Mouse (Mus musculus) brain, adult 2 months (tissue): Measurements from ENCODE around the gene Spem1.
A peak's percentile ranks its signal among the peaks of the same experiment; 100 is the strongest.

Experiments used
- DNase-seq: peaks from one replicate; pipeline ENCODE4 v3.0.0; 2011; ENCODE audit warnings: low read depth, low spot score

Gene Spem1

GRCm38 (mm10) chr11:69836703-69837576, 15.0 kb upstream of the Spem1 start:
- DNase-seq, result peak; percentile 51

DNA sequence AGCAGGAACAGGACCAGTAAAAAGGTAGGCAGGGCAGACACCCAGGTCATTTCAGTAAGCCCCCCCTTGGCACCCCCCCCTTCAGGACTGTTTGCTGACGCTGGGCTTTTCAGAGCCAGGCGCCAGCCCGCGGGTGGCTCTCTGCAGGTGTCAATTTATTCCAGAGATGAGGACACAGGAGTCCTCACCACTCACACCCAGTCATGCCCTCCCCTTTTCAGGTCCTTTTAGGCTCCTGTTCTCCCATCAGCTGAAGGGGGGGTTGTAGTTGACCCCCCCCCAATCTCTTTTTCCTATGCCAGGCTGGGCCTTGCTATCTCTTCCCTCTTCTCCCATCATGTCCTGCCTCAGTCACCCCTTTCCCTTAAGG, 14.0 kb upstream of the Spem1 start:
- no peak for DNase-seq

DNA sequence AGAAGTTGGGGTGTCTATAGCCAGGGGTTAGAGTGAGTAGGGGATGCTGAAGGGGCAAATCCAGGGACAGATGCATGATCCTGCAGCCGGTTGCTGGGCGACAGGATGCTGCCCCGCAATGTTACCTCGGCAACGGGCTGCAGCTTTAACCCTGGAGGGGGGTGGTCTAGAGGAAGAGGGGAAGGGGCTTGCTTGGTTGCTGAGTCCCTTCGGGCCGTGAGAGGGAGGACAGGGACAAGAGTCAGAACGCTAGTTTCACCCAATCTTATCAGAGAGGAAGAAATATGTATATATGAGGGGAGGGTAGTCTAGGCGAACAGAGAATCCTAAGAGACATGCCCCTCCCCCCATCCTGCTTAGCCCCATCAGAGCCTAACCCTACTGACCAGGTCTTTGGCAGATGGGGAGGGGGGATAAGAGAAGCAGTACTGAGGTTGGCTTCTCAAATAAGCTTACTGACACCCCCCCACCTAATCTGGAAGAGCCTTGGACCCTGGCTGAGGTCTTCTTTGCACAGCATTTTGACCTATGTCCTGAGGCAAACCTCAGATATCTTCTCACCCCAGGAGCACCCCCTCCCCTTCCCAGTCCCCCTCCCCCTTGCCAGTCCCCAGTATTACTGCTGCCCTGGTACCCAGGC, 13.5 kb upstream of the Spem1 start:
- no peak for DNase-seq

DNA sequence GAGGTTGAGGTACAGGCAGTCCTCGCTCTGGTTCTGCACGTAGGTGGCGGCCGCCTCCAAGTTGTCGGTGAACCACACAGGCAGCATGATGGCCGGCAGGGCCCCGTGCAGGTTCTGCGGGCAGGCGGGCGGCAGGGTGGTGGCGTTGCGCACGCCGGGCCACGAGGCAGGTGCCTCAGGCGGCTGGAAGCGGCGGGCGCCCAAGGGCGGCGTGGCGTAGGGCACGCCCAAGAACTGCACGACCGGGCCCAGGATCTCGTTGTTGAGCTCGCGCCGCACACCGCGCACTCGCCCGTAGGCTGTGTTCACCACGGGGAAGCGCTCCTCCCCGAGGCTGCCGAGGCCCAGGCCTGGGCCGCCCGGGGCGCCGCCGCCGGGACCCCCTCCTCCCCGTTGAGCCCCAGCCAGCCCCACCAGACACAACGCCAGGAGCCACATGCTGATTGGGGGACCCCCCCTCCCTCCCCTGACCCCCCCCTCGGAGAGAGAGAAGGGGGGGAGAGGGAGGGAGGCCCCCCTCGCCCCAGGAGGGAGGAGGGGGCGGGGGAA, 12.1 kb upstream of the Spem1 start:
- DNase-seq, result peak; percentile 43

GRCm38 (mm10) chr11:69833554-69833953, 11.6 kb upstream of the Spem1 start:
- DNase-seq, result no peak

- DNase-seq, result no peak
Measured at GRCm38 (mm10) chr11:69828832-69829231, 6.9 kb upstream of the Spem1 start.

DNA sequence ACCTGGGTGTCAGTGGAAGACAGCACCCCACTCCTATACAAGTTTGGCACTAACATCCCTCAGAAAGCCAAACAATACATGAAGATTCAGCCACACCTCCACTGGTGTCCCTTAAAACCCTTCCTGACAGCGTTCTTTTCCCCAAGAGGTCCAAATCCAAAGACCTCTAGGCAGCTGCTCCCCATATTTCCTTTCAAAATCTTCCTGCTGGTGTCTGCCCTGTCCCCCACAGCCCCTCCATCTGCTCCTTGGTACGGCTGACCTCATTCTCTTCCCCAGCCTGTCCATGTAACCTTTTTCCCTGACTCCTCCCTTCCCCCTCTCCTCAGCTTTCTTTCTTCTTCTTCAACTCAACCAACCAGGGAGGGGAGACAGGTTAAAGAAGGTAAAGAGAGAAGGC, 1.5 kb upstream of the Spem1 start:
- no peak for DNase-seq

DNA sequence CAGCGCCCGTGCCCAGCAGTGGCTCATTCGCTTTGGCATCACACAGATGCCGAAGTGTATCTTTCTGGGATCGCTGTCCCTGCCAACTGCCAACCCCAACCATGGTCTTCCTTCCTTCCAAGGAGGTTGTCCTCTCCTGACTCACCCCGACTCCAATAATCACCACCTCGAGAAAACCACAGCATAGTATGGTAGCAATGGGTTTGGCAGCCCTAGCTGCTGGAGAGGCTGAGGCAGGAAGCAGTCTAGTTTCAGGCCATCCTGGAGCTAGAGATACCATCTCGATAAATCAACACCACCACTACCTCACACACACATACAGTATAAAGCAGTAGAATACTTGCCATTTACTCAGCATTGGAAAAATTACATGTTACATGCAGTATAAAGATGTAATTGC, 3.1 kb downstream of the Spem1 start:
- DNase-seq, result no peak

GRCm38 (mm10) chr11:69818365-69818764, 3.6 kb downstream of the Spem1 start, which contains the start of gene Spem2:
Spem2 (minus strand) TSS chr11:69818465.
- DNase-seq, result no peak

DNA sequence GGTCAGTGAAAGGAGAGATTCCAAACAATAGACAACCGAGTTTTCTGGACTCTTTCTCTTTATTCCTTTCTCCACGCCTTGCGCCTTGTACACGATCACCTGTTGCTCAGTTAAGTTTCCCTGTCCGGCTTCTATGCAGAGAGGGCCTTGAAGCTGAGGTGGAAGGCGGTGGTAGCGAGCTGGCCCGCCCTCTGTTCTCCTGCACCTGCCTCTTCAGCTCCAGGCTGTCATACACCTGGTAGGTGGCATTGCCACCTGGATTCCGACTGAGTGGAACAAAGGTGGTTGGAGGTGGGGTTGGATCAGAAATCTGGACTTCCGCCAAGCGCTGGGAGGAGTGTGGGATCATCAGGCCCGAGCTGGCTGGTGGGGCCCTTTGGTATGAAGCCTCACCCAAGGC, 5.5 kb downstream of the Spem1 start:
- DNase-seq, result no peak

GRCm38 (mm10) chr11:69815155-69815554, 6.8 kb downstream of the Spem1 start, which contains the start of gene Gm39566:
Gm39566 (minus strand) TSS chr11:69815298.
- DNase-seq, result no peak

GRCm38 (mm10) chr11:69810280-69810679, 11.7 kb downstream of the Spem1 start:
- DNase-seq, result no peak

DNA sequence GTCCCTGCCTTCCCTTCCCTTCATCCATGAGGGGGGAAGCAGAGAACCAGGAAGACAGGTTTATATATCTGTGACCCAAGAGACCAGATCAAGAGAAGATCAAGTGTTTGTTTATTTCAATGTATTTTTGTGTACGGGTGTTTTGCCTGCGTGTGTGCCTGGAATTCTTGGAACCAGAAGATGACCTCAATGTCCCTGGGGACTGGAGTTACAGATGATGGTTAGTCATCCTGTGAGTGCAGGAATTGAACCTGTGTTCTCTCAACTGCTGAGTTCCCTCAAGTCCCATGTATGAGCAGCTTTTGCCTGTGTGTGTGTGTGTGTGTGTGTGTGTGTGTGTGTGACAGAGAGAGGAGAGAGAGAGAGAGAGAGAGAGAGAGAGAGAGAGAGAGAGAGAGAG, 14.3 kb downstream of the Spem1 start:
- DNase-seq, result no peak

DNA sequence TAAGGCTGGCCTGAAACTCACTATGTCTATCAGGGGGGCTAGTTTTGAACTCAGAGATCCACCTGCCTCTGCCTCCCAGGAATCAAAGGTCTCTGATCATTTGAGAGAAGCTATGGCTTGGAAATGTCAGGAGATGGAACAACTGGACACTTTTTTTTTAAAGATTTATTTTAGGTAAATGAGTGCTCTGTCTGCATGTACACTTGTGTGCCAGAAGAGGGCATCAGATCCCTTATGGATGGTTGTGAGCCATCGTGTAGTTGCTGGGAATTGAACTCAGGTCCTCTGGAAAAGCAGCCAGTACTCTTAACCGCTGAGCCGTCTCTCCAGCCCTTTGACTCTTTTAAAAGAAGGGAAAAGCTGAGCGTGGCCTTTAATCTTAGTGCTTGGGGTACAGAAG, 15.6 kb downstream of the Spem1 start:
- DNase-seq, result no peak

GRCm38 (mm10) chr11:69804972-69805909, 16.7 kb downstream of the Spem1 start, which contains the start of gene Tmem102:
Tmem102 (minus strand) TSS chr11:69805624.
- no peak for DNase-seq

DNA sequence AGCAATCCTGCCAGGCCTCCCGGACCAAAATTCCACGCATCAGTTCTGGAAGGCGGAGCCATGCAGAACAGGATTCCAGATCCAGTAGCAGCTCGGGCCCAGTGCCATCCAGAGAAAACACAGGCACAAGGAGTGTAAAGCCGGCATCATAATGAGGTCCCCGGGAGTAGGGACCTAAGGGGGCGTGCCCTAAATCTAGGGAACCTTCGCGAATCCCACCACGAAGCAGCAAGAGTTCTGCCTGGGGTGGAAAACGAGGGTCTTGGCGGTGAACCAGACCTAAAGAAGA, 17.4 kb downstream of the Spem1 start:
- DNase-seq, result no peak

- peak; percentile 87 for DNase-seq
Measured at GRCm38 (mm10) chr11:69803786-69804651, 18.0 kb downstream of the Spem1 start.

- DNase-seq, result no peak
Measured at GRCm38 (mm10) chr11:69803328-69803727, 18.7 kb downstream of the Spem1 start.

DNA sequence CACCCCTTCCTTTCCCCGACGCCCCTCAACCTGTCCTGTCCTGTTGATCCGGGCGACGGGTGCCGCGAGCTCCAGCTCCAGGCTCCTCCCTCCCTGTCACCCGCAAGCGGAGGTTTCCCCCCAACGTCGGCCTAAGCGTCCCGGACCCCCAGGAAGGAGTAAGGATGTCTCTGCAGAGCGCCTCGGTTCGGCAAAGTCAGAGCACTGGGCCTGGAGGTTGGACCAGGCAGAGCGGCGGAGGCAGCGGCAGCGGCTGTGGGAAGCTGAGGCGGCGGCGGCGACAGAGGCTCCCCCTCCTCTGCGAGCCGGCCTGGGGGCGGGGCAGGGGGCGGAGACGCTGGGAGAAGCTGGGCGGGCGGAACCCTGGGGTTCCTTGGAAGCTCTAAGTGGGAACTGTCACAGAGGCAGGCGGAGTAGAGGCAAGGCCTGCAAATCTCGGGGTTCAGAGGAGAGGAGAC, 19.3 kb downstream of the Spem1 start:
- DNase-seq, result peak; percentile 85

GRCm38 (mm10) chr11:69801379-69801977, 20.5 kb downstream of the Spem1 start, which contains the start of gene Fgf11:
Fgf11 (minus strand) TSS chr11:69801857.
- DNase-seq, result no peak
